Mouse (Mus musculus) hindbrain, embryonic 14.5 days (tissue): ENCODE measurements at regions not wholly inside any gene's neighbourhood (a gene's known extent, or its start where the extent isn't known, plus 50 kb on each side); places are given as distances from the start of the nearest gene placed in this dataset.

ENCODE experiments used
- ATAC-seq: fragments of 200-750 bp; cut with Nextera tagmentation; 2 replicates; pipeline ENCODE4 v1.8.0; 2017; ENCODE audit warnings: moderate number of reproducible peaks, mild to moderate bottlenecking, moderate TSS enrichment, moderate library complexity; ENCODE audit not compliant: low FRiP score
- DNase-seq: peaks from one replicate; pipeline ENCODE4 v3.0.0-alpha.2; 2015; ENCODE audit warnings: low spot score
- H3K27ac ChIP-seq: fragments of 300-500 bp; sonication (generic); 2 replicates; pipeline ENCODE4 v1.5.1; 2014; ENCODE audit warnings: mild to moderate bottlenecking, moderate library complexity
- H3K27me3 ChIP-seq: fragments of 300-500 bp; sonication (generic); 2 replicates; pipeline ENCODE4 v1.6.1; 2014; ENCODE audit warnings: mild to moderate bottlenecking, low read length, mixed read lengths; ENCODE audit not compliant: control insufficient read depth, insufficient read depth
- H3K36me3 ChIP-seq: fragments of 300-500 bp; sonication (generic); replicated peaks from 2 replicates; pipeline ENCODE4 v1.6.1; 2014; ENCODE audit not compliant: control insufficient read depth, insufficient read depth
- H3K4me1 ChIP-seq: fragments of 300-500 bp; sonication (generic); replicated peaks from 2 replicates; pipeline ENCODE4 v1.6.1; 2014; ENCODE audit warnings: antibody characterized with exemption, low read length, mixed read lengths; ENCODE audit not compliant: control insufficient read depth, insufficient read depth
- H3K4me2 ChIP-seq: fragments of 300-500 bp; sonication (generic); replicated peaks from 2 replicates; pipeline ENCODE4 v1.6.1; 2014; ENCODE audit warnings: mild to moderate bottlenecking, moderate library complexity
- H3K4me3 ChIP-seq: fragments of 300-500 bp; sonication (generic); replicated peaks from 2 replicates; pipeline ENCODE4 v1.5.1; 2014; ENCODE audit warnings: mild to moderate bottlenecking, low read length
- H3K9ac ChIP-seq: fragments of 300-500 bp; sonication (generic); 2 replicates; pipeline ENCODE4 v1.6.1; 2014
- H3K9me3 ChIP-seq: fragments of 300-500 bp; sonication (generic); 2 replicates; pipeline ENCODE4 v1.6.1; 2016; ENCODE audit warnings: low read length; ENCODE audit not compliant: control insufficient read depth
- WGBS: fragments of 180-500 bp; shearing (Covaris S2); extraction: QIAGEN DNeasy Blood & Tissue Kit; methylation state at CpG from one replicate; pipeline ENCODE4 v1.1.7; 2014; 5-methylcytosine and 5-hydroxymethylcytosine counted together

DNA sequence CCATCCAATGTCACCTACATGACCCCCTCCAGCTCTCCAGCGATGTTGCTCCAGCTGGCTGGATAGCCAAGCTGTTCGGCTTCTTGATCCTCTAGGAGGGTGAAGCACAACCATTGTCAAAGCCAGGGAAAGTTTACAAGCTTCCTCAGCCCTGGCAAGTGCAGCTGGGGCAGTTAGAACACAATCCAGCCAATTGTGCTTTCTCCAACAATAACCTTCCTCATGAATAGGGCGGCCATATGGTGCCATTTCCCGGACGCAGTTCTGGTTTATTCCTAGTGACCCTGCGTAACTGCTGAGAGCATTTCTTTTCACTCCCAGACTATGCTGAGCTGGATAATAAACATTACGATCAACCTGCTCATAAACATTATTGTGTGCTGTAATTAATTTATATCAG is 233.3 kb upstream of the Sox11 start:
- ATAC-seq (peak; percentile 59; the same call in 1 of the 2 replicates), DNase-seq (peak; percentile 29)
- Histone ChIP-seq H3K4me2 (no peak overlapping the region), H3K4me3 (no peak overlapping the region), H3K27me3 (no peaks in the 10 kb centered on the region), H3K27ac (peak overlapping the region; percentile 43; the same call in 1 of the 2 replicates), H3K9ac (no peak overlapping the region), H3K9me3 (no peaks in the 10 kb centered on the region), H3K4me1 (peaks cover 8% of the 10 kb centered on the region; the same call in 1 of the 2 replicates), H3K36me3 (no peaks in the 10 kb centered on the region)
- 20% methylated on average over 7 of the region's 7 CpGs for WGBS

DNA sequence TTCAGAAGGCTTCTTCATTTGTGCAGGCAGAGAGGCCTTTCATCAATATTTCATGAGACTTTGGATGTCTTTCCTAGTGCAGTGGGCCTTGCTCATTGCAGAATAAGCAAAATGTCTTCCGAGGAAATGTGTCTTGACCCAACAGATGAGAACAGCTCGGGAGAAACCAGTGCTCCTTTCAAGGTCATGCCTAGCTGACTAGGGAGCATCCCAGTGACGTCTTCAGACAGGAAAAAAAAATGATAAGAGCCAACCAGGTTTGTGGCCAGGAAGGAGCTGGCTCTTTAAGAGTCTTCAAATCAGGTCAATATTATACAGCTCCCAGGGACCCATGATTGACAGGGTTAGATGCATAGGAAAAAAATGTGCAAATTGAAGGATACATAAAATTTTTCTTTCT is 224.9 kb upstream of the Sox11 start:
- H3K4me3 ChIP-seq: no peak overlapping the region
- WGBS: 19% methylated on average over 3 of the region's 3 CpGs
- peaks cover 48% of the 10 kb centered on the region for H3K4me1 ChIP-seq
- 0 out of 2 replicates have a peak overlapping the region, but pooled peaks have one; percentile 29 for H3K9ac ChIP-seq
- no peaks in the 10 kb centered on the region for H3K27me3 ChIP-seq
- H3K27ac ChIP-seq: peak overlapping the region; percentile 91
- peak overlapping the region; percentile 32 for H3K4me2 ChIP-seq
- ATAC-seq: no peak
- no peaks in the 10 kb centered on the region for H3K9me3 ChIP-seq
- H3K36me3 ChIP-seq: no peaks in the 10 kb centered on the region
- DNase-seq: peak; percentile 54

DNA sequence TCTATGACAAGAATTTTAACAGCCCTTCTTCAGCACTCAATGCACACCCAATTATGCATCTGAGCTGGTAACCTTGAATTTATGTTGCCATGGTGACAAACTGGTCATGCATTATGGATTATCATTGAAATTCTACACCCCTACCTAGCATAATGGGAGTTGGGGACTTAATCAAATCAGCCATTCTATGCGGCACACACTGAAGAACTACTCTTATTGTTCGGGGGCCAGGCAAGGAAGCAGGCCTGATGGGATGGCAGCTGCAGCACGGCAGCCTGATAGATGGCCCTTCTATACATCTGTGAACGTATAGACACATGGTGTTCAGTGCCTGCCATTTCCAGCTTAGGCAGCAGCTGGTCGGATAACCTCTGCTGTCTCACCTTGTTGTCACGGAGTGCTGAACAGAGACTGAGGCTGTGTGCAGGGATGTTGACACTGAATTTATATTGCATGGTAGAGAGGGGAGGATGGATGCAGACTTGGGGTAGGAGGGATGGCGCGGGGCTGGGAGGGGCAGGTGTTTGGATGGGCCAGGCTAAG is 223.7 kb upstream of the Sox11 start:
- Histone ChIP-seq H3K27ac (peak overlapping the region; percentile 91), H3K9ac (peak overlapping the region; percentile 29), H3K36me3 (no peaks in the 10 kb centered on the region), H3K4me3 (0 out of 2 replicates have a peak overlapping the region, but pooled peaks have one; percentile 1), H3K4me1 (peaks cover 48% of the 10 kb centered on the region), H3K4me2 (peak overlapping the region; percentile 32), H3K27me3 (no peaks in the 10 kb centered on the region), H3K9me3 (no peaks in the 10 kb centered on the region)
- ATAC-seq: peak; percentile 90
- DNase-seq: peak; percentile 73
- WGBS: 13% methylated on average over 8 of the region's 8 CpGs

DNA sequence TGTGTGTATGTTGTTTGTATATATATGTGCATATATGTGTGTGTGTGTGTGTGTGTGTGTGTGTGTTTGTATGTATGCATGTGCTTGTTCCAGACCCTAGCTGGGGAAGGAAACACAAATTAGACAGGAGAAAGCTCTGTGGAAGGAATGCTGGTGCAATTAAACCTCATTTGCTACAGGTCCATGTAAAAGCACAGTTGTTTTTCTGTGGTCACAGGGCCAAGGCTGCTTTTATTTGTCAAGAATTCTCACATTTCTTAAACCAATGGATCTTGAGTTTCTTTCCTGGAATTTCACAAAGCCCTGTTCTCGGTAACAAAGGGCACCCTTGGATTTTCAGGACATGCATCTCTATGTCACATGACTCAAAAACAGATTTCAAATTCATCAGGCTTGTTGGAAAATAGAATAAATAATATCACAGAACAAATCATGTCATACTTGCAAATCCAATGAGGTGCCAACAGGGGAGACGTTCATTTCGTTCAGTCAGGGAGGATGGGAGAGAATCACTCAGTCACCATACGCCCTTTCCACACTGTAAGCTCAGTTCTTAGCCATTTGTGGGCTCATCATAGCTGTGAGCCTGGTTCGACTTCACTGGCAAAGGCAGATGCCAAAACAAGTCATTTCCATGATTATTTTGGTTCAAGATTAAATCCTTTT is 222.4 kb upstream of the Sox11 start:
- no peak overlapping the region for H3K4me2 ChIP-seq
- H3K9me3 ChIP-seq: no peaks in the 10 kb centered on the region
- no peak overlapping the region for H3K4me3 ChIP-seq
- ATAC-seq (no peak), DNase-seq (peak; percentile 35)
- H3K27me3 ChIP-seq: no peaks in the 10 kb centered on the region
- H3K9ac ChIP-seq: 0 out of 2 replicates have a peak overlapping the region, but pooled peaks have one; percentile 16
- peaks cover 48% of the 10 kb centered on the region for H3K4me1 ChIP-seq
- WGBS: 13% methylated on average over 5 of the region's 5 CpGs
- H3K36me3 ChIP-seq: no peaks in the 10 kb centered on the region
- H3K27ac ChIP-seq: peak overlapping the region; percentile 91

DNA sequence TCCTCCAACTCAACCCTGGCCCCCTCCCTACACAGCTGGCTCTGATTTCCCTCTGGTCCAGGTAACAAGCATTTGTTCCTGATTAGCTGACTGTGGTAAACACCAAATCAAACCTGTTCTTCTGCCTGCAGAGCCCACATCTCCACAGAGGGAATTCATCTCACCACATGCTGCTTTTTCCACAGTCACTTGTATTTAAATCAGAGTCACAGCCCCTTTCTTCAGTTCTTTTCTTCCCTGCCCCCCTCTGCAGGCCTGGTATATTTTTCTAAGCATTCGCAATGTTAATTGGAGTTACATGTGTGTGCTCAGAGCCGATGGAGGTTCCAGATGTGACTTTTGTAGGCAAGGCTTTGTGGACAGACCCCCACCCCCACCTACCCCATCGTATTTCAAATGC is 221.5 kb upstream of the Sox11 start:
- Histone ChIP-seq H3K9ac (no peak overlapping the region), H3K4me2 (no peak overlapping the region), H3K9me3 (peaks cover 6% of the 10 kb centered on the region; the same call in 1 of the 2 replicates), H3K4me3 (no peak overlapping the region), H3K27me3 (no peaks in the 10 kb centered on the region), H3K27ac (peak overlapping the region; percentile 91), H3K4me1 (peaks cover 48% of the 10 kb centered on the region), H3K36me3 (no peaks in the 10 kb centered on the region)
- ATAC-seq (no peak), DNase-seq (no peak)
- 11% methylated on average over 3 of the region's 3 CpGs for WGBS

DNA sequence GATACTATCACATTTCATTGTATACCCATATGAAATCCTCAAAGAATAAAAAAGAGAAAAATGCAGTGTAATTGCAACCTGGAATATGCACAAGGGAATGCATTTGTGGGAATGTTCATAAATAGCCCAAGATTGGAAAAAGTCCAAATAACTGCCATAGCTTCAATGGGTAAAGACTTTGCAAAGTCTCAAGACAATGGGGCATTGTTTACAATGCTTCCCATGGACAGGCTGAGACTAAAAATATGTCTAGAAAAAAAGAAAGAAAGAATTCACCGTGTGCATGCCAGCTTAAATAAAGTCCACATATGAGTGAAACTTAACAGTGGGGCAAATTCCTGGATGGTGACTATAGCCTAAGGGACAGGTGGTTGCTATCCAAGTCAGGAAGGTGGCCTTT is 210.4 kb upstream of the Sox11 start:
- 36% methylated on average over 1 of the region's 1 CpGs for WGBS
- Histone ChIP-seq H3K4me1 (no peaks in the 10 kb centered on the region), H3K27me3 (no peaks in the 10 kb centered on the region), H3K9me3 (no peaks in the 10 kb centered on the region), H3K4me2 (no peak overlapping the region), H3K27ac (no peak overlapping the region), H3K36me3 (no peaks in the 10 kb centered on the region), H3K9ac (no peak overlapping the region), H3K4me3 (no peak overlapping the region)
- no peak for DNase-seq
- ATAC-seq: no peak

DNA sequence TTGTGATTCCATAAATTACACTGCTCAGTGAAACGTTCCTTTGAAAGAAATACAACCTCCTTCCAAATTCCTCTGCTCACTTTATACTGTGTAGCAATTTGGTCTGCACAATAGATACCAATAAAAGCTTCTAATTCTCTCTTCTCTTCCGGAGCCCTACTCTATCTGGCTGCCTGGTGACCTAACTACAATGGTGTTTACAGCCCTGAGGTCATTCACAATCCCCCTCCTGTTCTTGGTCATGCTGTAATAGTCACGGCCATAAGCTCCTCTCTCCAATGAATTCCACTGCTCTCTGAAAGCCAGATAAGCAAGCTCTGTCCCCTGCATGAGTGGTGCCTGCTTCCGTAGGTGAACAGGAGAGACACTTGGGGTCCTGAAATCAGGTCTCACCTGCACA is 195.8 kb upstream of the Sox11 start:
- peaks cover 19% of the 10 kb centered on the region for H3K4me1 ChIP-seq
- peak overlapping the region; percentile 78 for H3K27ac ChIP-seq
- H3K9me3 ChIP-seq: no peaks in the 10 kb centered on the region
- no peak overlapping the region for H3K4me3 ChIP-seq
- no peak overlapping the region for H3K9ac ChIP-seq
- no peaks in the 10 kb centered on the region for H3K27me3 ChIP-seq
- no peak for DNase-seq
- WGBS: 27% methylated on average over 4 of the region's 4 CpGs
- ATAC-seq: no peak
- H3K4me2 ChIP-seq: no peak overlapping the region
- no peaks in the 10 kb centered on the region for H3K36me3 ChIP-seq

DNA sequence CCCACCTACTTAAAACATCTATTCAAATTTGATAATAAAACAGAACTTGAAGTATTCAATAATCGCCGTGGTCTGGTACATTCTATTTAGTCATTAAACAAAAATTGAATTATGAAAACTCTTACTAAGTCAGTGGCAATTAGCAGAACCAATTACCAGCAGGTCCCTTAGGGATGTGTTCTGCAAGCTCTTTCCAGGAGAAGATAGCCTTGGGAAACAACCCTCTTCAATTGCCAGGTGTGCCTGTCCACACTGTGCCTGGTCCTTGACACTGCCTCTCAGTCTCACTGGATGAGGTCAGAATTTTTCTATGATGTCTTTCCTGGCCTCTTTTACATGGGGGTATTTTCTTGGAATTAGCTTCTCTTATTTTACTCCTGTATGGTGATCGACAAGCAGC is 195.1 kb upstream of the Sox11 start:
- peak overlapping the region; percentile 33 for H3K4me2 ChIP-seq
- H3K27me3 ChIP-seq: no peaks in the 10 kb centered on the region
- peaks cover 19% of the 10 kb centered on the region for H3K4me1 ChIP-seq
- peak overlapping the region; percentile 78 for H3K27ac ChIP-seq
- H3K9me3 ChIP-seq: peaks cover 3% of the 10 kb centered on the region; the same call in 1 of the 2 replicates
- no peaks in the 10 kb centered on the region for H3K36me3 ChIP-seq
- H3K9ac ChIP-seq: no peak overlapping the region
- WGBS: 62% methylated on average over 3 of the region's 3 CpGs
- no peak; the same call in 1 of the 2 replicates for ATAC-seq
- H3K4me3 ChIP-seq: no peak overlapping the region
- DNase-seq: peak; percentile 56

DNA sequence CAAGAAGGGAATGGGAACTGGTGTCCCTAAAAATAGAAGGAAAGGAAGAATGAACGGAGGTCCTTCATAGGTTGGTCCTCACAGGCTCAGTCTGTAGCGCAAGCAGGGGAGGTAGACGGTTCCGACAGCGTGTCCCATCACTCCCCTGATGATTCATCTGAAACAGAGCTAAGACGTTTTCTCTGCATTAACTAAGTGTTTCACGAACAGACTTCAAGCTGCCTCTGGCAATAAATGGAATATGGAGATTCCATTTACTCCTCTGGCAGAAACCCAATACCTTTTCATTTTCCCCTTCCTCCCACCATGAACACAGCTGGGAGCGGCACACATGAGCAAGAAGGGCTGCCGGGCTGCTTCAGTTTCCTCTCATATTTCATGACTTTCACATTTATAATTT is 194.6 kb upstream of the Sox11 start:
- Histone ChIP-seq H3K27me3 (no peaks in the 10 kb centered on the region), H3K4me1 (peaks cover 19% of the 10 kb centered on the region), H3K4me3 (no peak overlapping the region), H3K36me3 (no peaks in the 10 kb centered on the region), H3K4me2 (peak overlapping the region; percentile 33), H3K9ac (no peak overlapping the region), H3K27ac (peak overlapping the region; percentile 78), H3K9me3 (peaks cover 3% of the 10 kb centered on the region; the same call in 1 of the 2 replicates)
- ATAC-seq (no peak), DNase-seq (peak; percentile 63)
- 29% methylated on average over 9 of the region's 9 CpGs for WGBS
